Mouse (Mus musculus): ENCODE measurements around the gene Endou. TPM values are rescaled to one million over a fixed set of nuclear protein-coding genes. Genes with fewer than 3 reads are reported as not detected.

The Endou gene
- polyA plus RNA-seq, 1 experiment, result not detected

- no peak overlapping the region for H3K4me3 ChIP-seq (replicated peaks)
- no peaks in the 10 kb centered on the region for H3K36me3 ChIP-seq (ENCODE audit: control insufficient read depth)
- TF ChIP-seq GATA1 (IDR thresholded peaks at IDR 0.05; ENCODE audit: low read length), result no peak
- no peak for TF ChIP-seq TAL1 (IDR thresholded peaks at IDR 0.05; ENCODE audit: low read length)
- no peaks in the 10 kb centered on the region for H3K27me3 ChIP-seq (ENCODE audit: control insufficient read depth)
- H3K9me3 ChIP-seq (ENCODE audit: control insufficient read depth, low read length), result peaks cover 3% of the 10 kb centered on the region; the same call in 1 of the 2 replicates
- peaks cover 10% of the 10 kb centered on the region for H3K4me1 ChIP-seq (ENCODE audit: control insufficient read depth)
These were observed 63.7 kb downstream of the Endou start for GRCm38 (mm10) chr15:97667437-97667836.

- H3K4me1 ChIP-seq (ENCODE audit: control insufficient read depth), result peaks cover 10% of the 10 kb centered on the region
- H3K27me3 ChIP-seq (ENCODE audit: control insufficient read depth), result no peaks in the 10 kb centered on the region
- H3K4me3 ChIP-seq (replicated peaks), result no peak overlapping the region
- TF ChIP-seq GATA1 (IDR thresholded peaks at IDR 0.05; ENCODE audit: low read length) (no peak), TAL1 (IDR thresholded peaks at IDR 0.05; ENCODE audit: low read length) (no peak)
- no peaks in the 10 kb centered on the region for H3K36me3 ChIP-seq (ENCODE audit: control insufficient read depth)
- peaks cover 3% of the 10 kb centered on the region; the same call in 1 of the 2 replicates for H3K9me3 ChIP-seq (ENCODE audit: control insufficient read depth, low read length)
These were observed 64.7 kb downstream of the Endou start for GRCm38 (mm10) chr15:97666457-97666770.

GRCm38 (mm10) chr15:97665770-97666456 is 65.2 kb downstream of the Endou start:
- H3K4me1 ChIP-seq (ENCODE audit: control insufficient read depth), result peaks cover 10% of the 10 kb centered on the region
- H3K36me3 ChIP-seq (ENCODE audit: control insufficient read depth), result no peaks in the 10 kb centered on the region
- H3K4me3 ChIP-seq (replicated peaks), result no peak overlapping the region
- no peak for TF ChIP-seq GATA1 (IDR thresholded peaks at IDR 0.05; ENCODE audit: low read length)
- TF ChIP-seq TAL1 (IDR thresholded peaks at IDR 0.05; ENCODE audit: low read length), result no peak
- peaks cover 3% of the 10 kb centered on the region; the same call in 1 of the 2 replicates for H3K9me3 ChIP-seq (ENCODE audit: control insufficient read depth, low read length)
- H3K27me3 ChIP-seq (ENCODE audit: control insufficient read depth), result no peaks in the 10 kb centered on the region; the same call in 1 of the 2 replicates

DNA sequence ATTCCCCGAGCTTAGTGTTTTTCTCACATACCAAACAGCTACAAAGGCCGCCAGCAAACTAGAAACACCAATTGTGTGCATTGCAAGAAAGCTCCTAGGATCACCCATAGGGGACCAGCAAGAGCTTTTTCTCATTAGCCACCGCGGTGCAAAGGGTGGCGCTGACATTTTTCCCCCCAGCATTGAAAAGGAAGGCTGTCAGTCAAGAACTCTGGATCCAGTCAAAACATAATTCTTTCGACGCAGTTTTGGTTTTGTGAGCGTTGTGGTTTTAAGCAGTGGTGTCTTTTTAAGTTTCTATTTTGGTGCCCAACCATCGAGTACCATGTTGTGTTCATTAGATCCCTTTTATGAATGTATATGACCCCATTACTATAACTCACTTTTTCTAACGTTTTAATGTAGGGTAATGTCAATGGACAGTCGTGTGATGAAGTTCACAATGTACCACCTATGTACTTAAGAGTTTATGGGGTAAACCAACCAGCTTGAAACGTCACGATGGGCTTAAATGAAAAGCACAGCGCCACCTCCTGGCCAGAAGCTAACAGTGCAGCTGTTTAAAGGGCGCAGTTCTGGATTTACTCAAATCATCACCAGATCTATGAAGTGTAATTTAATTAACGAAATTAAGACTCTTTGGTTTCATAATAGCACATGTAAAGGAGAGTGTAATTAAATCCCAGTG is 66.0 kb downstream of the Endou start:
- H3K4me1 ChIP-seq (ENCODE audit: control insufficient read depth), result peaks cover 10% of the 10 kb centered on the region

DNA sequence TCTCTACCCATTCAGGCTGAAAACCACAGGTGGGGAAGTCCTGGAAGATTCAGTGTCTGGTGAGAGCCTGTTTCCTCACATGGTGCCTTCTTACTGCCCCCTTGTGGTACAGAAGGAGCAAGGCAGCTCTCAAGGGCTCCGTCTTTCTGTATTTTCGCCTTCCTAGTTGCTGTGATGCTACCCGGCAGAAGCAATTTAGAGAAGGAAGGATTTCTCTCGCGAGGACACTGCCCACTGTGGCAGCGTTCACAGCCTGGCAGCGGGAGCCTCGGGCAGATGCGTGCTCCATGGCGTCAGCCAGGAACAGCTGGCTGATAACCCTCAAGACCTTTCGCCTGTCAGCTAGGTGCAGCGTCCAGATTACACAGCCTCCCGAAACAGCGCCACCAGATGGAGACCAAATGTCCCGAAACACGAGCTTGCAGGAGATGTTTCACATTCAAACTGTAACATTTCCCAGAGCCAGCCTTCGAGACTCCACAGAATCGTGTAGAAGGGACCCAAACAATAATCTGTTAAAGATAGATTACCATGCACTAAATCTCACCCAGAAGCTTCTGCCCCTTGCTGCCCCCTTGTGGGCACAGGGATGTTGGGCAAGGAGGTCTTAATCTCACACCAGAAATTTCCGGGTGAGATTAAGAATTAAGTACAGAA is 67.3 kb downstream of the Endou start:
- Histone ChIP-seq H3K9me3 (ENCODE audit: control insufficient read depth, low read length) (peaks cover 3% of the 10 kb centered on the region; the same call in 1 of the 2 replicates), H3K27me3 (ENCODE audit: control insufficient read depth) (no peaks in the 10 kb centered on the region; the same call in 1 of the 2 replicates), H3K36me3 (ENCODE audit: control insufficient read depth) (no peaks in the 10 kb centered on the region), H3K4me1 (ENCODE audit: control insufficient read depth) (peaks cover 10% of the 10 kb centered on the region), H3K4me3 (replicated peaks) (peak overlapping the region; percentile 53)
- no peak for TF ChIP-seq GATA1 (IDR thresholded peaks at IDR 0.05; ENCODE audit: low read length)
- no peak for TF ChIP-seq TAL1 (IDR thresholded peaks at IDR 0.05; ENCODE audit: low read length)

More for the DNA sequence above, 66.0 kb downstream of the Endou start:
- Histone ChIP-seq H3K36me3 (ENCODE audit: control insufficient read depth) (no peaks in the 10 kb centered on the region), H3K4me3 (replicated peaks) (no peak overlapping the region), H3K9me3 (ENCODE audit: control insufficient read depth, low read length) (peaks cover 3% of the 10 kb centered on the region; the same call in 1 of the 2 replicates), H3K27me3 (ENCODE audit: control insufficient read depth) (no peaks in the 10 kb centered on the region; the same call in 1 of the 2 replicates)
- TF ChIP-seq TAL1 (IDR thresholded peaks at IDR 0.05; ENCODE audit: low read length) (no peak), GATA1 (IDR thresholded peaks at IDR 0.05; ENCODE audit: low read length) (no peak)

Other genes starting within 250 kb of the Endou start
- gene Rpap3, start 25.5 kb downstream of the Endou start, polyA plus RNA-seq (2012), result 0.29 and 0.42 TPM in 2 replicates
- 0.04 TPM in 1 of 2 replicates, not detected in the other for gene Rapgef3, start 36.6 kb upstream of the Endou start, polyA plus RNA-seq (2012)
- gene Slc48a1, start 47.2 kb upstream of the Endou start, polyA plus RNA-seq (2012), result 32.7 and 39.5 TPM in 2 replicates
- gene Hdac7, start 113.2 kb upstream of the Endou start, polyA plus RNA-seq (2012), result 0.45 and 0.62 TPM in 2 replicates
- gene Vdr, start 179.3 kb upstream of the Endou start, polyA plus RNA-seq (2012), result not detected in 2 replicates
- 0.37 and 0.53 TPM in 2 replicates for gene Tmem106c, start 232.9 kb upstream of the Endou start, polyA plus RNA-seq (2012)